Mouse (Mus musculus): ENCODE measurements around the gene Cbr4. TPM values are rescaled to one million over a fixed set of nuclear protein-coding genes. Genes with fewer than 3 reads are reported as not detected.

Gene Cbr4
- total RNA-seq, 2 experiments from 2014 or later, result 40.3 to 41.2 TPM

DNA sequence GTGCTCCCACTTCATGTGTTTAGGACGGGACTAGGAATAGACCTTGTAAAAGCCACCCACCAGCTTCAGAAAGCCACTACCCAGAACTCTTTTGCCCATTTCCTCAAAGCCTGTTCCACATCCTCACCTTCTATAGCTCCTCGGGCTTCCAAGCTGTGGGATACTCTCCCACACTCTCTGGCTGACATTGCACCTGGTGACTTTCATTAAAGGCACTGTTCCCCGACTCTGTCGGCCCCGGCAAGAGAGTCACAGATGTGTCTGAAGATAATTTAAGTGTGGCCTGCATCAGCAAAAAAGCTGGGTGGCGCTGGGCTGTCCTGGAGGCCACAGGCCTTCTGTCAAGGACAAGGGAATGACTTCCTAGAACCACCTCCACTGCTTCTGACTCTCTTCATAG, 64.7 kb downstream of the Cbr4 start:
- no peak for DNase-seq

DNA sequence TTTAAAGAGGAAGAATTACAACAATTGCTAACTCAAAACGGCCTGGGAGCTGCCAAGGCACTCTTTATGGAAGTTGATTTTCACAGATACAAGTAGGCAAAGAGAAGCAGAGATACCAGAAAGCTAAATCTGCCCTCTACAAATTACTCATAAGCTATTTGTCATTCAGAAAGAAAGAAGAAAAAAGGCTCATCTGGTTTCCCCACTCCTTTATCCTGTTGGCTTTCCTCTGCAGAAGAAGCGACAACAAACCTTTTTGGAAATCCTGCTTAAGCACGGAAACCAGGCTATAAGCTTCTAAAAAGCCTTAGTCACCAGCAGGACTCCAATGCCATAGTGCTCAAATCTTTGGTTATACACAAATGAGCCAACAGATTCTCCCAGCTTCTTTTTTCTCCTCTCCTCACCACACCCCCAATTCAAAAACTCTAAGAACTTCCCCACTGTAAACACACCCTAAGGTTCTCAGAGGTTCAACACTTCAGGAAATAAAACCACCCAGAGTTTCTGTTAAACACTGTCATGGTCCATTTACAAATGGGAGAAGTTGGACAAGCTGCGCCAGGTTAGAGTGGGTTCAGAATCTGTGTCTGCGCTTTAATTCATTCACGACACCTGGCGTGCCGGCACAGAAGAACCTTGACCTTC, 65.3 kb downstream of the Cbr4 start:
- no peak for DNase-seq

DNA sequence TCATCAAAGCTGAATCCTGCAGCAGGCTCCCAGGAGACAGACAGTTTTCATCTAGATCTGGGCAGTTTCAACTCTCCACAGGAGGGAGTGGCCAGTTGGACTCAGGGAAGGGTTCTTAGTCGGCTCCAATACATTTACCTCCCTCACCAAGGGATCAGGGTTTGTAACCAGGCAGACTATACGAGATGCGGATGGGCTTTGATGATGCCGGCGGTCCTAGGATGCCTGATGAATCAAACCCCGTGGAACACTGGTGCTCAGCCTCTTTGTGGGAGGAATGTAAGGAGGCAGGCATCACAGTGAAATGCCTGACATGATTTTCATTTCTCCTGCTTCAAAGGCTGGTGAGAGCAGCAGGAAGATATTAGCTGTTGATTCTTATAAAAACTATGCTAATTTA, 67.8 kb downstream of the Cbr4 start:
- DNase-seq, result no peak

DNA sequence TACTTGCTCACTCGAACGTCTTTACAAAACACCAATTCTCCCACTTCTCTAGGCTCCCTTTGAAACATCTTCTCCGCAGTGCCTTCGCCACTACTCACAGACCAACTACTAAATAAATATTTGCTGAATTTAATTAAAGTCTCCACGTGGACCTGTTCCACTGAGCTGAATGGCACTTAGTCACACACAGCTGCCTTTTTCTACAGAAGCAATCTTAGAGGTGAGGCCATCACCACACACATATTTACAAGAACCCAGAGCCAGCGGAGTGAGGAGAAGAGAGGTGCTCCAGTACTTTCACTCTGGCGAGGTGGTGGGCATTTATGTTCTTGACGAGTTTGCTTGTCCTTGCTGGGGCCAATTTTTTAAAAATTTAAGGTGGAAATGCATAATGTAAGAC, 68.7 kb downstream of the Cbr4 start:
- DNase-seq, result no peak
